Mouse (Mus musculus) megakaryocyte, embryonic 14.5 days (primary cell): Measurements from ENCODE around the gene Cd47.

ENCODE experiments used
- FLI1 ChIP-seq: IDR thresholded peaks from 2 replicates; pipeline ENCODE4 v1.6.1; 2012; ENCODE audit warnings: low read length, inconsistent platforms, mixed read lengths
- GATA1 ChIP-seq: IDR thresholded peaks from 3 replicates; pipeline ENCODE4 v1.6.1; 2012; ENCODE audit warnings: mixed read lengths, low read length, inconsistent platforms, borderline replicate concordance

- TF ChIP-seq GATA1 (no peak), FLI1 (no peak)
These were observed 6.6 kb downstream of the Cd47 start for GRCm38 (mm10) chr16:49806920-49807319.
